Mouse (Mus musculus): ENCODE measurements at regions not wholly inside any gene's neighbourhood (a gene's known extent, or its start where the extent isn't known, plus 50 kb on each side); places are given as distances from the start of the nearest gene placed in this dataset.

GRCm38 (mm10) chr4:90003898-90004297 lies 214.7 kb upstream of the Zfp352 start:
- no peaks in the 10 kb centered on the region for H3K9me3 ChIP-seq (replicated peaks)
- no peaks in the 10 kb centered on the region for H3K36me3 ChIP-seq
- no peak overlapping the region for H3K27ac ChIP-seq
- no peak overlapping the region for H3K4me3 ChIP-seq (replicated peaks)
- no peak overlapping the region for H3K4me2 ChIP-seq
- WGBS = 72% methylated on average over 1 of the region's 1 CpGs
- H3K4me1 ChIP-seq = no peaks in the 10 kb centered on the region
- H3K27me3 ChIP-seq = no peaks in the 10 kb centered on the region
- no peak overlapping the region for H3K9ac ChIP-seq
- ATAC-seq (replicated peaks; ENCODE audit: low FRiP score) = no peak

GRCm38 (mm10) chr4:90012723-90013122 lies 205.9 kb upstream of the Zfp352 start:
- Histone ChIP-seq H3K4me1 (no peaks in the 10 kb centered on the region), H3K27me3 (no peaks in the 10 kb centered on the region)
- WGBS = 92% methylated on average over 1 of the region's 1 CpGs

DNA sequence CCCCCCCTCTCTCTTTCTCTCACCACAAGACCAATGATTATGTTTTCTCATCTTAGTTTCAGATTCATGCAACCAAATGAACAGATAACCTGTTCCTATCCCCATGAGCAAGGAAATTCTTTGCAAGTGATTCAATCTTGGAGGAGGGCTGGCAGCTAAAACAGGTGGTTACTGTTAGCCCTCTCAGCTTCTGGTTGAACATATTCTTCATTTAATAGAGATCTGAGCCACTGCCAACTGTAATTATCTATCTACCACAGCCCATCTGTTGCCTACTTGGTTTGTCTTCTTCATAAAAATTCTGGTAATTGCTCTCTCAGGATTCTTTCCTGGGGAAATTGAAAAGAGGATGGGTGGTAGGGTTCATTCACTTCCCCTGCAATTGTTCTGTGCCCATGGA lies 204.4 kb upstream of the Zfp352 start:
- ATAC-seq (replicated peaks; ENCODE audit: low FRiP score) = no peak
- H3K9me3 ChIP-seq (replicated peaks) = no peaks in the 10 kb centered on the region
- H3K4me1 ChIP-seq = no peaks in the 10 kb centered on the region
- no peak overlapping the region for H3K4me2 ChIP-seq
- no peak overlapping the region for H3K4me3 ChIP-seq (replicated peaks)
- no peak overlapping the region for H3K27ac ChIP-seq
- no peaks in the 10 kb centered on the region for H3K27me3 ChIP-seq
- H3K36me3 ChIP-seq = no peaks in the 10 kb centered on the region
- no peak overlapping the region for H3K9ac ChIP-seq

More at GRCm38 (mm10) chr4:90012723-90013122, 205.9 kb upstream of the Zfp352 start:
- Histone ChIP-seq H3K9me3 (replicated peaks) (no peaks in the 10 kb centered on the region), H3K9ac (no peak overlapping the region), H3K36me3 (no peaks in the 10 kb centered on the region), H3K27ac (no peak overlapping the region), H3K4me3 (replicated peaks) (no peak overlapping the region), H3K4me2 (no peak overlapping the region)
- no peak for ATAC-seq (replicated peaks; ENCODE audit: low FRiP score)

Measured in kidney, embryonic 15.5 days (tissue).